Mouse (Mus musculus) liver, adult 2 months (tissue): Measurements from ENCODE around the gene Ubr7. TPM values are rescaled to one million over a fixed set of nuclear protein-coding genes. Genes with fewer than 3 reads are reported as not detected.

Source experiments
- DNase-seq: peaks from one replicate; pipeline ENCODE4 v3.0.0-alpha.2; 2011; ENCODE audit warnings: low read depth, low spot score; ENCODE audit errors: extremely low read depth
- H3K27ac ChIP-seq: fragments of 200-500 bp; replicated peaks from 2 replicates; pipeline ENCODE4 v1.5.1; 2012; ENCODE audit warnings: low read depth, mild to moderate bottlenecking, control low read depth, inconsistent platforms, low read length; ENCODE audit not compliant: insufficient read depth
- H3K27me3 ChIP-seq: fragments of 200-500 bp; 2 replicates; pipeline ENCODE4 v1.6.1; 2012; ENCODE audit warnings: mild to moderate bottlenecking, moderate library complexity, low read length, inconsistent platforms; ENCODE audit not compliant: control insufficient read depth, insufficient read depth
- H3K36me3 ChIP-seq: fragments of 200-500 bp; 2 replicates; pipeline ENCODE4 v1.6.1; 2012; ENCODE audit warnings: low read length, inconsistent platforms; ENCODE audit not compliant: control insufficient read depth, insufficient read depth
- H3K4me1 ChIP-seq: fragments of 200-500 bp; 2 replicates; pipeline ENCODE4 v1.6.1; 2011; ENCODE audit warnings: low read length; ENCODE audit not compliant: control insufficient read depth, insufficient read depth
- H3K4me3 ChIP-seq: fragments of 200-500 bp; 2 replicates; pipeline ENCODE4 v1.5.1; 2011; ENCODE audit warnings: low read depth, mild to moderate bottlenecking, control low read depth, low read length, moderate library complexity; ENCODE audit not compliant: insufficient read depth
- H3K79me2 ChIP-seq: fragments of 200-500 bp; 2 replicates; pipeline ENCODE4 v1.6.1; 2012; ENCODE audit warnings: inconsistent platforms, mild to moderate bottlenecking, low read length, moderate library complexity; ENCODE audit not compliant: control insufficient read depth, insufficient read depth
- H3K9ac ChIP-seq: fragments of 200-500 bp; 2 replicates; pipeline ENCODE4 v1.6.1; 2012; ENCODE audit warnings: low read depth, mild to moderate bottlenecking, control low read depth, inconsistent platforms, low read length
- CTCF ChIP-seq: fragments of 200-500 bp; IDR thresholded peaks from 2 replicates; pipeline ENCODE4 v1.5.1; 2011; ENCODE audit warnings: low read depth, low read length, control low read depth
- POLR2A ChIP-seq: fragments of 200-500 bp; IDR thresholded peaks from 2 replicates; pipeline ENCODE4 v1.6.1; 2011; ENCODE audit warnings: low read length, control low read depth; ENCODE audit not compliant: insufficient read depth; ENCODE audit errors: extremely low read depth
- WGBS: fragments of 180-500 bp; shearing (Covaris S2); methylation state at CpG from one replicate; pipeline ENCODE4 v1.1.7; 2018; 5-methylcytosine and 5-hydroxymethylcytosine counted together
- polyA plus RNA-seq: library from polyadenylated mRNA; depleted of rRNA; stranded (reverse); fragments of >200 nt; gene quantifications from 2 replicates; pipeline ENCODE4 v1.2.3, GENCODE M21; 2012
- total RNA-seq: library from RNA; depleted of rRNA; stranded (reverse); fragments of >200 nt; gene quantifications from 2 replicates; pipeline ENCODE4 v1.2.3, GENCODE M21; 2014

Ubr7 gene
- total and polyA plus RNA-seq, 2 experiments: 6.0 to 15.3 TPM

DNA sequence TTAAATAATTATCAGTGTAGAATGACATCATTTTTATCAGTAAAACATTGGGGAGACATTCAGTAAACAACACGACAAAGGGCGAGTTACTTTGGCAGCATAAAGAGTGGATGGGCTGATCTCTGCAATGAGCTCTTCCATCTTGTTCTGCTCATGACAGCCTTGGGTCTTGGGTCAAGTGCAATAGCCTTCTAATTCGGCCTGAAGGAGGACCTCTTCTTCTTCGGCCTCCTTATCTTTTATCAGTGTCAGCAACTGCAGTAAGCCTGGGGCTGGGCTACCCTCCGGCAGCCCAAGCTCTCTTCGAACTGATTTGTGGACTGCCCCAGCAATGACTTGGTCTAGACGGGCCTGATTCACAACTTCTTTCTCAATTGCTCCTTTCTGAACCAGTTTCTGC lies 15.7 kb upstream of the Ubr7 start:
- no peak for DNase-seq
- Histone ChIP-seq H3K27ac (no peak overlapping the region), H3K79me2 (peaks cover 3% of the 10 kb centered on the region; the same call in 1 of the 2 replicates), H3K27me3 (no peaks in the 10 kb centered on the region), H3K4me3 (no peak overlapping the region), H3K36me3 (peaks cover 3% of the 10 kb centered on the region), H3K9ac (no peak overlapping the region), H3K4me1 (peaks cover 10% of the 10 kb centered on the region)
- TF ChIP-seq POLR2A: no peak
- TF ChIP-seq CTCF: no peak
- WGBS: 77% methylated on average over 7 of the region's 7 CpGs

DNA sequence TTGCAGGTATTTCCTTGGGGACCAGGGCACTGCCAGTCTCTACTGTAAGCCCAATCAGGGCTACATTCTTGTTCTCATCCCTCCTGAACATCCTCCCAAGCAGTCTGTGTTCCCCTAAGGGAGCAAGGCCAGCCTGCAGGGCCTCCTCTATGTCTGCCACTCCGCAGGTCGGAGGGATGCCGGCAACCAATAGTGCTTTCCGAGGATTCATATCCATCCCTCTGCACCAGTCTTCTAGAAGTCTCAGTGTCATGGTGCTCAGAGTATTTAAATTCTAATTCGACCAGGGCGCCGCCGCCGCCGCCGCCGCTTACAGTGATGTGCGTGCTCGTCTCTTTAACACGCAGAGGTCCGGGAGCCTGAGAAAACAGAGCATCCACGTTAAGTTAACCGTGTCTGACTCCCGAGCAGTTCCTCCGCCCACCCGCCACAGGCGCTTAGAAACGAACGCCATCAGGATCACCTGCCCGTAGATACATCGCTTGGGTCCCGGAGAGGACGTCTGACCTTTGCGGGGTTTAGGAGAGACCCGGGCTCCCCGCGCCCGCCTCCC lies 14.7 kb upstream of the Ubr7 start:
- no peaks in the 10 kb centered on the region for H3K27me3 ChIP-seq
- WGBS: under 1% methylated on average over 33 of the region's 33 CpGs
- H3K4me1 ChIP-seq: peaks cover 10% of the 10 kb centered on the region
- no peak for DNase-seq
- H3K36me3 ChIP-seq: peaks cover 3% of the 10 kb centered on the region
- peak overlapping the region; percentile 89 for H3K9ac ChIP-seq
- peak overlapping the region; percentile 96 for H3K4me3 ChIP-seq
- peak overlapping the region; percentile 77 for H3K27ac ChIP-seq
- TF ChIP-seq CTCF (no peak), POLR2A (no peak)
- H3K79me2 ChIP-seq: peaks cover 3% of the 10 kb centered on the region; the same call in 1 of the 2 replicates

- peaks cover 13% of the 10 kb centered on the region for H3K4me1 ChIP-seq
- no peaks in the 10 kb centered on the region for H3K27me3 ChIP-seq
- peak; percentile 41; the same call in 1 of the 2 replicates for TF ChIP-seq POLR2A
- TF ChIP-seq CTCF: no peak
- H3K27ac ChIP-seq: peak within 1 kb of the TSS; percentile 82
- H3K36me3 ChIP-seq: peaks cover 3% of the 10 kb centered on the region
- WGBS: under 1% methylated on average over 63 of the region's 63 CpGs
- peak within 1 kb of the TSS; percentile 94 for H3K9ac ChIP-seq
- peak within 1 kb of the TSS; percentile 96 for H3K4me3 ChIP-seq
- DNase-seq: peak; percentile 72
- H3K79me2 ChIP-seq: peaks cover 3% of the 10 kb centered on the region; the same call in 1 of the 2 replicates
Measured at GRCm38 (mm10) chr12:102743589-102744574, 13.9 kb upstream of the Ubr7 start, which contains the start of the genes Moap1 and Tmem251. Gene Moap1 (minus strand): TSS chr12:102743661. Gene Tmem251 (plus strand): TSS chr12:102743762.

DNA sequence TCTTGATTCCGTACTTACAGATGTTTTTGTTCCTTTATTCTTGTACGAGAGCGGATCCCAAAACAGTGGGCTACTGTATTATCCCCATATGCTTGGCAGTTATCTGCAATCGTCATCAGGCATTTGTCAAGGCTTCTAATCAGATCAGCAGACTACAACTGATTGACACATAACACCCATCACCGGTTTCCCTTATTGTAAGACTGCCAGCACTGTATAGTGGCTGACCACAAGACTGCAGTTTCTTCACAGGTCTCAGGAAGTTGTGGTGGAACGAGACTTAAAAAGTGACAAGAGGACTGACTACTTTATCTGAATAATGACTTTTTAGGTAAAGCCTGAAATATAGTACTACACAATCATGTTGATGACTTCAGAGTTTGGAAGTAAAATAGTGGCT lies 12.9 kb upstream of the Ubr7 start:
- peaks cover 7% of the 10 kb centered on the region; the same call in 1 of the 2 replicates for H3K79me2 ChIP-seq
- no peak for DNase-seq
- H3K9ac ChIP-seq: no peak overlapping the region
- peaks cover 3% of the 10 kb centered on the region for H3K36me3 ChIP-seq
- no peak overlapping the region for H3K27ac ChIP-seq
- TF ChIP-seq POLR2A (no peak), CTCF (no peak)
- peaks cover 16% of the 10 kb centered on the region for H3K4me1 ChIP-seq
- H3K27me3 ChIP-seq: no peaks in the 10 kb centered on the region
- 65% methylated on average over 6 of the region's 6 CpGs for WGBS
- H3K4me3 ChIP-seq: no peak overlapping the region

- Histone ChIP-seq H3K27me3 (no peaks in the 10 kb centered on the region), H3K4me1 (peaks cover 11% of the 10 kb centered on the region), H3K27ac (0 out of 2 replicates have a peak overlapping the region, but pooled peaks have one; percentile 29), H3K36me3 (peaks cover 3% of the 10 kb centered on the region), H3K9ac (no peak overlapping the region), H3K79me2 (peaks cover 7% of the 10 kb centered on the region; the same call in 1 of the 2 replicates), H3K4me3 (no peak overlapping the region)
- WGBS: 83% methylated on average over 3 of the region's 3 CpGs
- DNase-seq: no peak
- TF ChIP-seq POLR2A (no peak), CTCF (no peak)
Measured at GRCm38 (mm10) chr12:102748256-102748655, 9.5 kb upstream of the Ubr7 start.

DNA sequence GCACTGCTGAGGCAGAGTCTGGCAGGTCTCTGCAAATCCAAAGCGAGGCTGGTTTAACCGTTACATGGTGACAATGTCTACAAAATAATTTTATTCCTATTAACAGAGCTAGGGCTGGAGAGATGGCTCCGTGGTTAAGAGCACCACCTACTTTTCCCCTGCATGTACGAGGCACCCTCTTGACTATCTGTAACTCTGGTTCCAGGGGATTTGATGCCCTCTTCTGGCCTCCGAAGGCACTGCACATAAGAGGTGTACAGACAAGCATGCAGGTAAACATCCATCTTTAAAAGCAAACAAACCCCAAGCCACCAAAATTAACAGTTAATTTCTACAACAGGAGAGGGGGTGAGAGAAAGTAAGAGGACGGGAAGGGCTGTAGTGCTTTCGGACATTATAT lies 1.5 kb upstream of the Ubr7 start:
- H3K9ac ChIP-seq: no peak overlapping the region
- DNase-seq: no peak
- no peak overlapping the region for H3K27ac ChIP-seq
- H3K36me3 ChIP-seq: no peaks in the 10 kb centered on the region
- no peak overlapping the region for H3K4me3 ChIP-seq
- H3K79me2 ChIP-seq: peaks cover 11% of the 10 kb centered on the region; the same call in 1 of the 2 replicates
- TF ChIP-seq POLR2A: no peak
- TF ChIP-seq CTCF: peak; percentile 30; the same call in 1 of the 2 replicates
- H3K4me1 ChIP-seq: peaks cover 10% of the 10 kb centered on the region; the same call in 1 of the 2 replicates
- 76% methylated on average over 7 of the region's 7 CpGs for WGBS
- no peaks in the 10 kb centered on the region for H3K27me3 ChIP-seq
